Mouse (Mus musculus) lung, postnatal 14 days (tissue): ENCODE data around the gene Fabp3.
A peak's percentile ranks its signal among the peaks of the same experiment; 100 is the strongest.

Source experiments
- DNase-seq: peaks from one replicate; pipeline ENCODE4 v3.0.0; 2021

Fabp3 gene

GRCm38 (mm10) chr4:130335867-130336266 is 27.5 kb downstream of the Fabp3 start:
- DNase-seq: no peak

GRCm38 (mm10) chr4:130341691-130342090 is 33.3 kb downstream of the Fabp3 start:
- peak; percentile 58 for DNase-seq

- no peak for DNase-seq
Measured at GRCm38 (mm10) chr4:130349666-130350065, 41.3 kb downstream of the Fabp3 start.

- no peak for DNase-seq
Measured at GRCm38 (mm10) chr4:130350690-130351422, 42.5 kb downstream of the Fabp3 start.

- DNase-seq: no peak
Measured at GRCm38 (mm10) chr4:130352588-130352987, 44.2 kb downstream of the Fabp3 start.

- DNase-seq: no peak
Measured at GRCm38 (mm10) chr4:130357946-130358345, 49.6 kb downstream of the Fabp3 start.

- DNase-seq: peak; percentile 99
Measured at GRCm38 (mm10) chr4:130359486-130360237, 51.3 kb downstream of the Fabp3 start, which contains the start of the genes Zcchc17 and Snrnp40. TSS of gene Zcchc17 (minus strand) at chr4:130359943. TSS of gene Snrnp40 (plus strand) at chr4:130360132.

- no peak for DNase-seq
Measured at GRCm38 (mm10) chr4:130360238-130360590, 51.8 kb downstream of the Fabp3 start.
